Mouse (Mus musculus) left cerebral cortex, adult 18-20 months (tissue): Measurements from ENCODE around the gene C1ql3. TPM values are rescaled to one million over a fixed set of nuclear protein-coding genes. Genes with fewer than 3 reads are reported as not detected.

Source experiments
- DNase-seq, 2 experiments: peaks; one replicate each; pipeline ENCODE4 v3.0.0; 2021 to 2022; ENCODE audit warnings: low spot score in 2 of 2, mixed read lengths in 1 of 2
- total RNA-seq, 2 experiments: library from RNA; stranded (reverse); gene quantifications; 2 replicates each; pipeline ENCODE4 v1.2.3; 2021

Gene C1ql3
- total RNA-seq, 2 experiments from 2014 or later = 120 to 129 TPM

- DNase-seq = no peak
Measured at GRCm38 (mm10) chr2:12956703-12957424, 54.7 kb downstream of the C1ql3 start.

Other genes starting within 250 kb of the C1ql3 start
- gene Pter, start 87.8 kb downstream of the C1ql3 start, total RNA-seq = 1 to 10 TPM; 1.1 to 1.2 TPM